Mouse (Mus musculus) MEL (cell line): ENCODE results near the gene Vmp1. TPM values are rescaled to one million over a fixed set of nuclear protein-coding genes. Genes with fewer than 3 reads are reported as not detected.
A peak's percentile ranks its signal among the peaks of the same experiment; 100 is the strongest.

Experiments used
- DNase-seq: peaks from one replicate; pipeline ENCODE4 v3.0.0; 2011; ENCODE audit warnings: low read depth, low spot score
- H3K27ac ChIP-seq: 2 replicates; pipeline ENCODE4 v1.5.1; 2012; ENCODE audit warnings: low read depth, mild to moderate bottlenecking, control low read depth, low read length, moderate library complexity; ENCODE audit not compliant: control insufficient read depth
- H3K27me3 ChIP-seq, 2 experiments: fragments of 150-350 bp in 1 of 2; sonication (generic) in 1 of 2; 2 replicates each; pipeline ENCODE4 v1.6.1; 2012; ENCODE audit warnings: low read length in 2 of 2, mild to moderate bottlenecking in 2 of 2, improper control_type of control experiment in 1 of 2, moderate library complexity in 1 of 2; ENCODE audit not compliant: insufficient read depth in 2 of 2, control insufficient read depth in 1 of 2
- H3K36me3 ChIP-seq, 2 experiments: 2 replicates each; pipeline ENCODE4 v1.6.1; 2012 to 2014; ENCODE audit warnings: low read length in 2 of 2, improper control_type of control experiment in 1 of 2, inconsistent platforms in 1 of 2, mild to moderate bottlenecking in 1 of 2; ENCODE audit not compliant: insufficient read depth in 2 of 2, control insufficient read depth in 1 of 2
- H3K4me1 ChIP-seq, 2 experiments: fragments of 150-350 bp in 1 of 2; sonication (generic) in 1 of 2; 2 replicates each; pipeline ENCODE4 v1.6.1; 2012; ENCODE audit warnings: low read length in 2 of 2, improper control_type of control experiment in 1 of 2, mild to moderate bottlenecking in 1 of 2; ENCODE audit not compliant: insufficient read depth in 2 of 2, control insufficient read depth in 1 of 2
- H3K4me3 ChIP-seq, 2 experiments: fragments of 150-350 bp in 1 of 2; sonication (generic) in 1 of 2; 2 replicates each; pipeline ENCODE4 v1.5.1; 2012; ENCODE audit warnings: low read depth in 2 of 2, low read length in 2 of 2, mild to moderate bottlenecking in 2 of 2, moderate library complexity in 2 of 2, control low read depth in 1 of 2, improper control_type of control experiment in 1 of 2; ENCODE audit not compliant: control insufficient read depth in 1 of 2, insufficient read depth in 1 of 2
- H3K79me2 ChIP-seq: 2 replicates; pipeline ENCODE4 v1.6.1; 2012; ENCODE audit warnings: mild to moderate bottlenecking, low read length, moderate library complexity; ENCODE audit not compliant: control insufficient read depth, poor library complexity, insufficient read depth
- H3K9ac ChIP-seq: 2 replicates; pipeline ENCODE4 v1.6.1; 2012; ENCODE audit warnings: low read depth, mild to moderate bottlenecking, control low read depth, low read length, moderate library complexity; ENCODE audit not compliant: control insufficient read depth, poor library complexity, severe bottlenecking
- H3K9me3 ChIP-seq: fragments of 150-350 bp; sonication (generic); replicated peaks from 2 replicates; pipeline ENCODE4 v1.6.1; 2012; ENCODE audit warnings: mild to moderate bottlenecking, low read length, improper control_type of control experiment, moderate library complexity; ENCODE audit not compliant: insufficient read depth
- BHLHE40 ChIP-seq: IDR thresholded peaks from 2 replicates; pipeline ENCODE4 v1.6.1; 2012; ENCODE audit warnings: low read depth, mild to moderate bottlenecking, inconsistent platforms, low read length, improper control_type of control experiment, borderline replicate concordance
- CHD1 ChIP-seq: IDR thresholded peaks from 2 replicates; pipeline ENCODE4 v1.6.1; 2012; ENCODE audit warnings: low read depth, mild to moderate bottlenecking, inconsistent platforms, low read length, improper control_type of control experiment
- CTCF ChIP-seq, 3 experiments: IDR thresholded peaks in 2 of 3; conservative IDR thresholded peaks in 1 of 3; 2 replicates each; pipeline ENCODE4 v1.5.1; 2011 to 2012; ENCODE audit warnings: low read length in 3 of 3, low read depth in 2 of 3, mild to moderate bottlenecking in 2 of 3, improper control_type of control experiment in 1 of 3, inconsistent platforms in 1 of 3, mixed read lengths in 1 of 3, moderate library complexity in 1 of 3; ENCODE audit not compliant: control insufficient read depth in 1 of 3, insufficient read depth in 1 of 3, poor library complexity in 1 of 3, severe bottlenecking in 1 of 3
- EP300 ChIP-seq, 2 experiments: IDR thresholded peaks; 2 replicates each; pipeline ENCODE4 v1.6.1; 2011; ENCODE audit warnings: improper control_type of control experiment in 2 of 2, low read length in 2 of 2, low read depth in 1 of 2, mild to moderate bottlenecking in 1 of 2
- ETS1 ChIP-seq: IDR thresholded peaks from 2 replicates; pipeline ENCODE4 v1.6.1; 2012; ENCODE audit warnings: low read depth, mild to moderate bottlenecking, inconsistent platforms, low read length, improper control_type of control experiment, moderate library complexity
- GATA1 ChIP-seq: IDR thresholded peaks from 2 replicates; pipeline ENCODE4 v1.6.1; 2011; ENCODE audit warnings: low read depth, low read length, improper control_type of control experiment
- HCFC1 ChIP-seq: IDR thresholded peaks from 2 replicates; pipeline ENCODE4 v1.6.1; 2012; ENCODE audit warnings: low read depth, mild to moderate bottlenecking, inconsistent platforms, low read length, improper control_type of control experiment, moderate library complexity
- MAFK ChIP-seq: IDR thresholded peaks from 2 replicates; pipeline ENCODE4 v1.6.1; 2011; ENCODE audit warnings: low read depth, mild to moderate bottlenecking, low read length, improper control_type of control experiment, borderline replicate concordance
- MAZ ChIP-seq: IDR thresholded peaks from 2 replicates; pipeline ENCODE4 v1.6.1; 2012; ENCODE audit warnings: low read depth, mild to moderate bottlenecking, inconsistent platforms, low read length, improper control_type of control experiment
- MXI1 ChIP-seq: IDR thresholded peaks from 2 replicates; pipeline ENCODE4 v1.6.1; 2011; ENCODE audit warnings: mild to moderate bottlenecking, low read depth, low read length, improper control_type of control experiment
- MYC ChIP-seq: IDR thresholded peaks from 2 replicates; pipeline ENCODE4 v1.6.1; 2011; ENCODE audit warnings: low read depth, mild to moderate bottlenecking, low read length, improper control_type of control experiment, moderate library complexity
- NRF1 ChIP-seq: IDR thresholded peaks from 2 replicates; pipeline ENCODE4 v1.6.1; 2014; ENCODE audit warnings: low read depth, mild to moderate bottlenecking, inconsistent platforms, low read length, improper control_type of control experiment, moderate library complexity; ENCODE audit not compliant: poor library complexity, insufficient read depth, severe bottlenecking
- POLR2AphosphoS2 ChIP-seq: IDR thresholded peaks from 2 replicates; pipeline ENCODE4 v1.6.1; 2011; ENCODE audit warnings: low read length, improper control_type of control experiment
- RAD21 ChIP-seq: IDR thresholded peaks from 2 replicates; pipeline ENCODE4 v1.6.1; 2011; ENCODE audit warnings: mild to moderate bottlenecking, low read depth, low read length, improper control_type of control experiment
- RCOR1 ChIP-seq: IDR thresholded peaks from 2 replicates; pipeline ENCODE4 v1.6.1; 2012; ENCODE audit warnings: low read depth, mild to moderate bottlenecking, inconsistent platforms, low read length, improper control_type of control experiment
- TAL1 ChIP-seq: IDR thresholded peaks from 2 replicates; pipeline ENCODE4 v1.6.1; 2012; ENCODE audit warnings: mild to moderate bottlenecking, inconsistent platforms, low read length, moderate library complexity, mixed read lengths
- TCF12 ChIP-seq: IDR thresholded peaks from 2 replicates; pipeline ENCODE4 v1.6.1; 2014; ENCODE audit warnings: low read depth, mild to moderate bottlenecking, inconsistent platforms, low read length, improper control_type of control experiment, moderate library complexity
- UBTF ChIP-seq: IDR thresholded peaks from 2 replicates; pipeline ENCODE4 v1.6.1; 2012; ENCODE audit warnings: low read depth, mild to moderate bottlenecking, inconsistent platforms, low read length, improper control_type of control experiment, moderate library complexity, borderline replicate concordance; ENCODE audit not compliant: insufficient read depth
- USF1 ChIP-seq: IDR thresholded peaks from 2 replicates; pipeline ENCODE4 v1.6.1; 2014; ENCODE audit warnings: low read depth, mild to moderate bottlenecking, inconsistent platforms, low read length, improper control_type of control experiment, moderate library complexity
- ZC3H11A ChIP-seq: IDR thresholded peaks from 2 replicates; pipeline ENCODE4 v1.6.1; 2012; ENCODE audit warnings: low read depth, mild to moderate bottlenecking, inconsistent platforms, low read length, improper control_type of control experiment
- ZMIZ1 ChIP-seq: IDR thresholded peaks from 2 replicates; pipeline ENCODE4 v1.6.1; 2012; ENCODE audit warnings: low read depth, mild to moderate bottlenecking, inconsistent platforms, low read length, improper control_type of control experiment, moderate library complexity
- polyA plus RNA-seq, 2 experiments: library from polyadenylated mRNA; stranded (reverse) in 1 of 2; unstranded in 1 of 2; fragments of >175 nt in 1 of 2; fragments of >200 nt in 1 of 2; gene quantifications; 2 replicates each; pipeline versions ENCODE4 v1.2.1 to v1.2.4; 2012; ENCODE audit warnings: low replicate concordance in 2 of 2, low read depth in 1 of 2; ENCODE audit not compliant: insufficient read length in 2 of 2, insufficient read depth in 1 of 2, missing spikeins in 1 of 2
- total RNA-seq: library from RNA; depleted of rRNA; stranded (reverse); fragments of 300-350 nt; gene quantifications from 2 replicates; pipeline ENCODE4 v1.2.3, GENCODE M21; 2012

Gene Vmp1
- total and polyA plus RNA-seq, 3 experiments, result 61.8 to 94.9 TPM; not detected in 1

DNA sequence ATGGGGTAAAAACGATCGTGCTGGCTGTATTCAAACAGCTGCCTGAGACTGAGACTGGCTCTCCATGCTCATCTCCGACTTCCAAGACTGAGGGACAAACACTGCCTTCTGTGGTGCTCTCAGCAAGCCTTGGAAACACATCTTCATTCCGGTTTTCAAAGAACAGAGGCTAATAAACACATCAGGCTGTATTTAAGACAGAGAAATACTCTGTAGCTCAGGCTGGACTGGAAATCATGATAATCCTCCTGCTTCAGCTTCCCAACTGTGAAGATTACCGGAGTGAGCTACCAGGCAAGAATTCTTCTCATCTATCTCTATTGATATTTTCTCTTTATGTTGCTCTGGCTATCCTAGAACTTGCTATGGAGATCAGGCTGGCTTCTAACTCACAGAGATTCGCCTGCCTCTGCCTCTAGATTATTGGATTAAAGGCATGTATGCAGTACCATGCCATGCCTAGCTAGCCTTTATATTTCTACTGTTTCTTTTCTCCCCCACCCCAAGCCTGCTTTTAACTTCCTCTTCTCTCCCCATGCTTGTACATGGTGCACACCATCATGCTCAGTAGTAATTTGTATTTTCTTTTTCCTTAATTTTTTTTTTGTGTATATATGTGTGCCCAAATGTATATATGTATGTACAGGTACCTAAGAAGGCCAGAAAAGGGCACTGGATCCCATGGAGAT lies 89.3 kb downstream of the Vmp1 start:
- Histone ChIP-seq H3K27ac (peak overlapping the region; percentile 100), H3K9me3 (no peaks in the 10 kb centered on the region), H3K79me2 (peaks cover 3% of the 10 kb centered on the region), H3K4me1 (peaks cover 29 to 31% of the 10 kb centered on the region in 2 experiments), H3K9ac (peak overlapping the region; percentile 82), H3K27me3 (no peaks in the 10 kb centered on the region), H3K36me3 (peaks cover 0 to 48% of the 10 kb centered on the region in 2 experiments; a peak in 2 of 4 replicates), H3K4me3 (no peak overlapping the region; a peak in 1 of 4 replicates)
- TF ChIP-seq EP300 (IDR thresholded peaks at IDR 0.05; ENCODE audit: low read depth in 1 of 2, low read length in 2 of 2) (peak; percentile 7 to 30; a peak in 2 of 4 replicates), CTCF (IDR thresholded peaks at IDR 0.05 in 2 of 3, conservative IDR thresholded peaks at IDR 0.05 in 1 of 3; ENCODE audit: control insufficient read depth in 1 of 3, insufficient read depth in 1 of 3, low read depth in 2 of 3, low read length in 3 of 3, poor library complexity in 1 of 3, severe bottlenecking in 1 of 3) (no peak), MYC (peak; percentile 73; the same call in 1 of the 2 replicates), CHD1 (no peak), MXI1 (peak; percentile 45; the same call in 1 of the 2 replicates), TAL1 (no peak), ETS1 (peak; percentile 27; the same call in 1 of the 2 replicates), BHLHE40 (no peak), RCOR1 (peak; percentile 40; the same call in 1 of the 2 replicates), ZMIZ1 (no peak), RAD21 (no peak), NRF1 (no peak), TCF12 (0 out of 2 replicates have a peak, but pooled peaks have one; percentile 12), HCFC1 (peak; percentile 47), GATA1 (0 out of 2 replicates have a peak, but pooled peaks have one; percentile 11), MAZ (peak; percentile 67), MAFK (no peak)
- DNase-seq, result peak; percentile 79

DNA sequence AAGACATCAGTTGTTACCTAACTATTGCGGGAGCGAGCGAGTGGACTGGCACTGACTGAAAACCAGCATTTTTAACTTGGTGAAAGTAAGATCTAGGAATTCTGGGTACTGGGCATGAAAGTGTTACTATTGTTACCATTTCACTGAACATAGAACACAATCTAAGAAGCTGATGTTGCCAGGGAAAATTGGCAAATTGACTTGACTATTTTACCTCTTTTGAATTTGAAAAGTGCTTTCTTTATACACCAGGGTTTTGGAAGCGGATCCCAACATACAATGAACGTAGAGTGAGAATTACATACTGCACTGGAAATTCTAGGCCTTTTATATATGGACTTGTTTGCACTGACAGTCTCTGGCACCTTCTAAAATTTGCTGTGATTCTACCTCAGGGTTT lies 90.2 kb downstream of the Vmp1 start:
- H3K79me2 ChIP-seq, result peaks cover 5% of the 10 kb centered on the region
- no peaks in the 10 kb centered on the region for H3K9me3 ChIP-seq
- peak overlapping the region; percentile 100 for H3K27ac ChIP-seq
- H3K4me1 ChIP-seq, result peaks cover 29 to 35% of the 10 kb centered on the region in 2 experiments
- TF ChIP-seq CHD1, result peak; percentile 96
- TF ChIP-seq MAZ, result no peak
- TF ChIP-seq POLR2AphosphoS2, result 0 out of 2 replicates have a peak, but pooled peaks have one; percentile 38
- no peak for TF ChIP-seq ZC3H11A
- TF ChIP-seq ZMIZ1, result peak; percentile 41; the same call in 1 of the 2 replicates
- 0 out of 2 replicates have a peak, but pooled peaks have one; percentile 49 for TF ChIP-seq UBTF
- TF ChIP-seq USF1, result no peak
- TF ChIP-seq RCOR1, result no peak
- TF ChIP-seq TCF12, result no peak
- DNase-seq, result no peak
- no peaks in the 10 kb centered on the region for H3K27me3 ChIP-seq
- peak overlapping the region; percentile 33 to 37 for H3K4me3 ChIP-seq
- peak overlapping the region; percentile 82 for H3K9ac ChIP-seq
- H3K36me3 ChIP-seq, result peaks cover 0 to 54% of the 10 kb centered on the region in 2 experiments; a peak in 2 of 4 replicates
